Mouse (Mus musculus) A20 (cell line): Measurements from ENCODE around the gene Foxo3.

Experiments used
- DNase-seq: peaks from one replicate; pipeline ENCODE4 v3.0.0-alpha.2; 2011; ENCODE audit warnings: low read depth, low spot score

Foxo3 gene

GRCm38 (mm10) chr10:42251749-42252323 lies 24.7 kb downstream of the Foxo3 start:
- no peak for DNase-seq

DNA sequence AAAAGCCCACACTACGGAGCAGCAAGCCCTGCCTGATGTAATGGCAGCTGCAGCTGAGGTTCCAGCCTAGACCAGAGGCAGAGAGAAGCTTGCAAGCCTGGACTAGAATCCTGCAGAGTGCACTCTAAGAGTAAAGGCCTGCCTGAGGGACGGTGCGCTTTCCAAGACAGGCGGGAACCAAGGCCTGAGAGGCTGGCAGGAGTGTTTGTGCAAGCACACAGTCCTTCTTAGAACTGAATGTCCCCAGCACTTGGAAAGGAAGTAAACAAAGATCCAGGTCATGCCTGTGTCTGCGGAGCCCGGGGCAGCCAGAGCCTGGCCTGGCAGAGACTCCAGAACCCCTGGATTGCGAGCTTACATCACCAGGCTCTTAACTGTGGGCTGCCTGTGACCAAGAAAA lies 25.4 kb downstream of the Foxo3 start:
- DNase-seq: no peak

DNA sequence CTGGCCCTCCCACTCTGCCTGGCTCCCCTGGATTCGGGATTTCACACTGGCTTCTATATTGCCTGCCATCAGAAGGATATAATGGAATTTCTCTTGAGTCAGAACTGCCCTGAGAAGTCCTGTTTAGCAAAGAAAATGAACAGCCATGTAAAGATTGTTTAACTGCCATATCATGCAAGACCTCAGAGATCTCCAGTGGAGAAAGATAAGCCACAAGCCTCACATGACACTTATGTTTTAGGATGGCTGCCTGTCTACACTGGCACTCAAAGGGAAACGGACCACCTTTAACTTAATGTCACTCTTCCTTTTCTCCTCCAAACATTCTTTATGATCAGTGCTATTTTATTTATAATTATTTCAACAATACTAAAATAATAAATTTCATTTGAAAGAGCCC lies 26.6 kb downstream of the Foxo3 start:
- no peak for DNase-seq

DNA sequence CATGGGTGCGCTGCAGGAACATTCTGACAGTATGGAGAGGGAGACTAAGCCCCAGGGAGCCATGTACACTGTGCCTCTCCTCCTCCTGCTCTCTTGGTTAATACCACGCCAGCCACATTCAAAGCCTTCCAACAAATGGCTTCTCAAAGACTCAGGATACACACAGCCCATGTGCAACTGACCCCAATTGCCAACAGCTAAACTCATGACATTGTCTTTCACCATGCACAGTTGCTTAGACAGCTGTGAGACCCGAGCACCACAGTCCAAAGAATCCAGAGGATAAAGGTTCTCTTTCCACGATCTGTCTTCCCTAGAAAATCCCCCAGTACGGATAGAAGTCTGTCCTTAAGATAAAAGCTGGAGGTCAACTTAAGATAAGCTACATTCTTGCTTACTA lies 27.9 kb downstream of the Foxo3 start:
- no peak for DNase-seq

GRCm38 (mm10) chr10:42248156-42248555 lies 28.4 kb downstream of the Foxo3 start:
- DNase-seq: no peak

- no peak for DNase-seq
Observed at GRCm38 (mm10) chr10:42247125-42247816, 29.3 kb downstream of the Foxo3 start.

DNA sequence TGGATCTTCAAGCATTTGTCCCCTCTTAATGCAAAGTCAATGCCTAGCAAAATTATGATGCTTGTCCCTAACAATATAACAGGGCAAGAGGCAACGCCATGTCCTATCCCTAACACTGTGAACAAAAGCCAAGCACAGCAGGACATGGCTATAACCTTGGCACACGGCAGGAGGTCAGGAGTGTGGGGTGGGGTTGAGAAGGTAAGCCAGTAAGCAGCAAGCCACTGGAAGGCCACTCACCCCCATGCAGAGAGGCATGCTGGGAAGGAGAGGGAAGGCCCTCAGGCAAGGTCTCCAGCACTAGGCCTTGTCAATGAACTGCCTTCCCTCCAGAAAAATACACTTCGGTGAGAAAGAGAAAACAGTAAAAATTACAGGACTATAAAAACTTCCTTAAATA lies 30.1 kb downstream of the Foxo3 start:
- no peak for DNase-seq

- DNase-seq: no peak
Observed at GRCm38 (mm10) chr10:42245636-42246035, 30.9 kb downstream of the Foxo3 start.

- DNase-seq: no peak
Observed at GRCm38 (mm10) chr10:42245256-42245601, 31.3 kb downstream of the Foxo3 start.

- DNase-seq: no peak
Observed at GRCm38 (mm10) chr10:42244420-42245255, 31.9 kb downstream of the Foxo3 start.

GRCm38 (mm10) chr10:42243925-42244324 lies 32.6 kb downstream of the Foxo3 start:
- DNase-seq: no peak

DNA sequence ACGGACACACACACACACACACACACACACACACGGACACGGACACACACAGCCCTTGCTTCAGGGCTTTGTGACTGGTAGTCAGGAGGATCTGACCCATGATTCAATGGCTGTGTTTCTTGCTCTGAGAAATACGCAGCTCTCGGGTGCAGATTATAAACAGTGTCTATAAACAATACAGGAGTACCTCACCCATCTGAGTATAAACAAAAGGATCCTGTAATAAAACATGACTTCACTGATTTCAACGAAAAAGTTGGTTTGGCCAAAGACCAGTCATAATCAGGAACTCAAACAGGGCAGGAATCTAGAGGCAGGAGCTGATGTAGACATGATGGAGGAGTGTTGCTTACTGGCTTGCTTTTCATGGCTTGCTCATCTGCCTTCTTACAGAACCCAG lies 34.1 kb downstream of the Foxo3 start:
- no peak for DNase-seq

DNA sequence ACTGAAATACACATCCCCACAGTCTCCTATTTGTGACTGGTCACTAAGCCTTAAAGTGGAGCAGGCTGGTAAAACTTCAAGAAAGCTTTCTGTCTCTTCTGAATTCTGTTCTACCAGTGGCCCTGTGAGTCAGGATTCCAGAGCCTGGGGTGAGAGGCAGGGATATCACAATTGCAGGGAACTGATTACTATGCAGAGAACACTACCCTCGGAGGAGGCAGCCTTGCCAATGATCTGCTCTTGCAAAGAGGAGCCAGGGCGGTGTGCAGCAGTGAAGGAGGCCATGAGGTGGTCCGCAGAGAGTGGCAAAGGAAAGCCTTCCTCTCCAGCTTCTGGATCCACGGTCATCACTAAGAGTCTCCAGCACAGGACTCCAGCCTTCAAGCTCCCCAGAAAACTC lies 34.8 kb downstream of the Foxo3 start:
- no peak for DNase-seq

GRCm38 (mm10) chr10:42239810-42240111 lies 36.8 kb downstream of the Foxo3 start:
- no peak for DNase-seq

GRCm38 (mm10) chr10:42238923-42239809 lies 37.4 kb downstream of the Foxo3 start:
- DNase-seq: no peak

DNA sequence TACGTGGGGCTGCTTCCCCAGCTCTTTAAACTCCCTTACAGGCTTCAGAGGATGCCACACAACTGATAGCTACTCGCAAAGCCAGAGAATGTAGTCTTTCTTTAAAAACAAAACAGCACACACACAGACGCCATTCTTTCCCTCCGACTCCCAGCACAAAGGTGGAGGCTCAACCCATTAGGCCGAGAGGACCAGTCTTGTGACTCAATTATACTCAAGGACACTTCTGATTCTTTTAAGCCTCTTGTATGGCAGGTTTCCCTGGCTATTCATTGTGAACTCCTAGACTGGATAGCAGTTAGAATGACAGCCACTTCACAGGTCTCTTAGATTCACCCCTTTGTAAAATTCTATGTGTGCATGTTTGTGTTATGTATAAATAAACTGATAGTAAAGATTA lies 38.3 kb downstream of the Foxo3 start:
- DNase-seq: no peak

- DNase-seq: no peak
Observed at GRCm38 (mm10) chr10:42237556-42237955, 39.0 kb downstream of the Foxo3 start.

GRCm38 (mm10) chr10:42235321-42235720 lies 41.2 kb downstream of the Foxo3 start:
- no peak for DNase-seq

- DNase-seq: no peak
Observed at GRCm38 (mm10) chr10:42232977-42233376, 43.6 kb downstream of the Foxo3 start.

- no peak for DNase-seq
Observed at GRCm38 (mm10) chr10:42231847-42232246, 44.7 kb downstream of the Foxo3 start.

DNA sequence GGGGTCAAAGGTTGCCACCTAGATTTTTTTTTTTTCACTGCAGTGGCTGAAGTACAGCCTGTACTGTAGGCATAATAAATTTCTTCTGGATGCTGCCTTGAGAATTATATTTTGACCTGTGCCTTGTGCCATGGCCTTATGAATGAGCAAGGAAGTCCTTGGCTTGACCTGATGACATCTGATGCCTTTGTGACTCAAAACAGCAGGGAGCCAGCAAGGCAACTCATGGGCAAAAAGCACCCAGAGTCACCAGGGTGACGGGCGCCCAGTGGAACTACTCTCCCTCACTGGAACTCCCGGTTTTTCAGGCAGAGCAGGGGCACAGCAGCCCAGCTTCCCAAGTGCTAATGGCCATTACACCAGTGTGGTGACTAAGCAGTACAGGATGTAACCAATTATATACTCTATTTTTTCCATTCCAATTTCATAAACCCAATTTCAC lies 45.4 kb downstream of the Foxo3 start:
- no peak for DNase-seq
